Mouse (Mus musculus) cerebellum, adult 18-20 months (tissue): ENCODE data around the gene Ssr1.

Experiments used
- DNase-seq, 2 experiments: peaks; one replicate each; pipeline ENCODE4 v3.0.0; 2021

Ssr1 gene

GRCm38 (mm10) chr13:37993704-37994404 lies at the start of gene Ssr1:
Ssr1 (minus strand) TSS chr13:37994217.
- peak; percentile 97 to 99 for DNase-seq

- DNase-seq = peak; percentile 3 to 18
Observed at GRCm38 (mm10) chr13:38037811-38038210, 43.8 kb upstream of the Ssr1 start.

DNA sequence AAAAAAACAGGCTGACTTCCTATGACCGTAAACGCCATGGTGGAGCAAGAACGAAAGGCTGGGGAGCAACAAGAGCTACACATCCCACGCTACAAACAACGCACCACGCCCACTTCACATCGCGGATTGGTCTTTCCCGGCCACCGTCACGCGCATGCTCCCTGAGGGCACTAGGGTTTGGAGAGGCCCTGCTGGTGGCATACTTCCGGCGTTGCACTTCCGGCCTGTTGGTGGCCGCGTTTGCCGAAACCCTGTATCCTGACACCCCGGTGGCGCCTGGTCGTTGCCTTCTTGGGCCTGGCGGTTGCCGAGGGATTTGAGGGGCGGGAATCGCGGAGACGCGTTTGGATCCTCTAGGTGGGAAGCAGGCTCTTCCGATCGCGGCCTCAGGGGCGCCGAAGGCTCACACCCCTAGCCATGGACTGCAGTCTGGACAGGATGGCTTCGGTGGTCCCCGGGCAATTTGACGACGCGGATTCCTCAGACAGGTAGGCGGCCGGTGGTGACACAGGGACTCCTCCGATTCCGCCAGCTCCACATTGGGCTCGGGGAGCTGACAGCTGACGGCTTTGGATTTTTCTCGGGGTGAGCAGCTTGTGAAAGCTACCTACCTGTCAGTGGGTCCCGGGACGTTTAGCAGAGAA lies 43.1 kb upstream of the Ssr1 start, which contains the start of gene Cage1:
Gene Cage1, minus strand, starts transcription at position 26 of the 644 bp plus-strand sequence.
- DNase-seq = peak; percentile 94 to 99

- DNase-seq = peak; percentile 2 to 24
Observed at GRCm38 (mm10) chr13:38036343-38037043, 42.5 kb upstream of the Ssr1 start, which contains the start of gene Riok1. Riok1 (plus strand) TSS chr13:38036995.

- DNase-seq = no peak
Observed at GRCm38 (mm10) chr13:38028407-38028806, 34.4 kb upstream of the Ssr1 start.

GRCm38 (mm10) chr13:38027618-38028248 lies 33.7 kb upstream of the Ssr1 start:
- DNase-seq = no peak

- DNase-seq = no peak
Observed at GRCm38 (mm10) chr13:38025874-38026273, 31.9 kb upstream of the Ssr1 start.

DNA sequence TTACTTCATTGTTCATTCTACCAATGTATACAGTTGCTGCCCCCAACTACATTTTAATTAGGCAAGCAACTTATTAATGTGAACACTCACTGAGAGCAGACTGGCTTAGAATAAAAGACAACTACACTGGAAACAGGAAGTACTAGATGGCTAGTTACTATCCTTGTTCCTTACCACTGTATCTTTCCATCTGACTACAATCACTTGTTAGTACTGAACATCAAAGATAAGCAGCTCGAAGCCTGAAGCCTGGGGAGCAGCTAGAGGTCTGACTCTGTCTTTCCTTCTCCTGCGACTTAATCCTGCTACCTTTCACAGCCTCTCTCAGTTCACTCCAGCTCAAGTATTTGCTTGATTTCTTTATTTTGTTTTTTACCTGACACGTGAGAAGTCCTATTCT lies 24.8 kb upstream of the Ssr1 start:
- no peak for DNase-seq

DNA sequence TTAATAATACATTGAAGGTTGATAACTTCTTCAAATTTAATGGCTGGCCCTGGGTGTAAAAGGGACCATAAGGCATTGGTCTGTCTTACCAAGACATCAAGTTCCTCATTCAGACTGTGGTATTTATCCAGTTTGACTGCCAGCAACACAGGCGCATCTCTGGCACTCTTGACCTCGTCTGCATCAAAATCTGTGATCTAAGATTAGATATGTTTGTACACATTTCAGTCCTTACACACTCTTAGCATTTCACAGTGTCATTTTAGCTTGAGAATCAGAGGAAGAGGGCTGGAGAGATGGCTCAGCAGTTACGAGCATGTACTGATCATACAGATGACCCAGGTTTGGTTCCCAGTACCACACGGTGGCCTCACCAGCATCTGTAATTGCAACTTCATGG lies 21.6 kb upstream of the Ssr1 start:
- no peak for DNase-seq

GRCm38 (mm10) chr13:38012436-38012835 lies 18.4 kb upstream of the Ssr1 start:
- DNase-seq = no peak

- no peak for DNase-seq
Observed at GRCm38 (mm10) chr13:38010444-38010910, 16.5 kb upstream of the Ssr1 start.

- DNase-seq = no peak
Observed at GRCm38 (mm10) chr13:38009721-38010408, 15.8 kb upstream of the Ssr1 start.

DNA sequence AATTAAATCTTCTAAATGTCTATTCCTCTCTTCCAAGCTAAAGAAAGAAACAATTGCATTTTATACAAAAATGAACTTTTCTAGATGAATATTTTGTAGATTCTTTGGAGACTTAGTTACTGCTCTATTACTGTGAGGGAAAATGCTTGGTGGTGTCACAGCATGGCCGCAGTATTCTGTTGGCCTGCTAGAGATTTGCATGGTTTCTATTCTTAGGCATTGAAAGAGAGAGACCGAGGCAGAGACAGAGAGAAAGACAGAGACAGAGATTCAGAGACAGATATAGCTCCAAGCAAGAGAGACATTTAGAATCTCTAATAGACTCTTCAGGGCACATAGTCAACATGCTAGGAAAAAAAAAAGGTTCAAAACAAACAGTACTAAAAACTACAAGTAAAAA lies 14.0 kb upstream of the Ssr1 start:
- no peak for DNase-seq

- DNase-seq = no peak
Observed at GRCm38 (mm10) chr13:38002461-38002860, 8.4 kb upstream of the Ssr1 start.

DNA sequence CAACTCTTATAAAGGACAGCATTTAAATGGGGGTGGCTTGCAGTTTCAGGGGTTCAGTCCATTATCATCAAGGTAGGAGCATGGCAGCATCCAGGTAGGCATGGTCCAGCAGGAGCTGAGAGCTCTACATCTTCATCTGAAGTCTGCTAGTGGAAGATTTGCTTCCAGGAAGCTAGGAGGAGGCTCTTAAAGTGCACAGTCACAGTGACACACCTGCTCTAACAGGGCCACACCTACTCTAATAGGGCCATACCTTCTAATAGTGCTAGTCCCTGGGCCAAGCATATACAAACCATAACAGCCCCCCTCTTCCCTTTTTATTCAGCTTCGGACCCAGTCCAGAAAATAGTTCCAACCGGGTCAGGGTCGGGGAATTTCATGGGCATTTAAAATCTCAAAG lies 5.7 kb upstream of the Ssr1 start:
- DNase-seq = no peak

DNA sequence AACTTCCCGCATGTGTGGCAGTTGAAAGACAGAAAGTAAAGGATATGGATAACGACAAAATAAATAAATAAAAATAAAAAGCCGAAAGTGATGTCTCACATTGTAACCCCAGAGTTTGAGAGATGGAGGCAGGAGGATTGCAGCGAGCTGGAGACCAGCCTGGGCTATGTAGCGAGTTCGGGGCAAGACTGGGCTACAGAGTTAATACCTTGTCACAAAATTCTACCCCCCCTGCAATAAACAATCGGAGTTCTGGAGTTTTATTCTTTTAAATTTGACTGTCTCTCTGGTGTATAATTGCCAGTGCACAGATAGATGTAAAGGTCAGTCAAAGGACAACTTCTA lies 360 bp upstream of the Ssr1 start:
- DNase-seq = no peak

DNA sequence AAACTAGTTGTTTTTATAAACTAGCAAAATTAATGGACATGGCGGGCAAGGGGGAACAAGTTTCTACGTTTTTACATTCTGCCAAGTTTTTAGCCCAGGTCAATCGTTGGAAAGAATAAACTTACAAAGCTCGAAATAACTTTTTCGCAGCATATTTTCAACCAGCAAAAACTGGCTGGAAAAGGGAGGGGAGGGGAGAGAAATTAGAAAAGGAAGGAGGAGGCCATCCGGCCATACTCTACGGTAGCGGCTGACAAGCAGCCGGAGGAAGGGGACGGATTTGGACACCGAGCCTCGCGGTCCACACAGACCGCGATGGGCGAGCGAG lies 677 bp downstream of the Ssr1 start:
- DNase-seq = no peak

DNA sequence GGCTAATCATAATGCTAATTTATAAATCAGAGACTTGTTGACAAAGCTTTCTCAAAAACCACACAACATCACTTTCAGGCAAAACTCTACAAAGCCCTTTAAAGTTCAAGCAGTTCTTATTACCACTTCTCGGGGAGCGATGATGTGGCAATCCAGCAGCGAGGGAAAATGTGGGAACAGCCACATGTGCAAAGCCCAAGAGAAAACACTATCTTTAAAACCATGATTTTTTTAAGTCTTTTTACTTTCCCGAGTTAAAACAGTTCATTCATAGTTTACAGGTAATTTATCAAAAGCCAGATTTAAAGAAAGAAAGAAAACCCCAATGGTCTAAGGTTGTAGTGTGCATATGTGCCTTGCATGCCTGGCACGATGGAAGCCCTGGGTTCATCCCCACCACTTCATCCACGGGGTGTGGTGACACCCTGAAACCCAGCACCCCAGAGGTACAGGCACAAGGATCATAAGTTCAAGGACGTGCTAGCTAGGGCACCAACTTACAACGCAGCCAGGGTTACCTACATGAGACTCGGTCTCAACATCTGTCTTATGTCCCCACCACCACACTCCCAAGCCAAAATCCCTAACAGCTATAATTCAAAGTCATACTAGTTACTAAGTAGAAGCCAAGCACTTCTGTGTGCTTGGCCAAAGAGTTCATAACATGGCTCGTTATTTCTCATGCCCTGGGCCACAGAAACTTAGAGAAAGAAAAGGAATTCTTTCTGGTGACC lies 1.2 kb downstream of the Ssr1 start:
- DNase-seq = no peak

DNA sequence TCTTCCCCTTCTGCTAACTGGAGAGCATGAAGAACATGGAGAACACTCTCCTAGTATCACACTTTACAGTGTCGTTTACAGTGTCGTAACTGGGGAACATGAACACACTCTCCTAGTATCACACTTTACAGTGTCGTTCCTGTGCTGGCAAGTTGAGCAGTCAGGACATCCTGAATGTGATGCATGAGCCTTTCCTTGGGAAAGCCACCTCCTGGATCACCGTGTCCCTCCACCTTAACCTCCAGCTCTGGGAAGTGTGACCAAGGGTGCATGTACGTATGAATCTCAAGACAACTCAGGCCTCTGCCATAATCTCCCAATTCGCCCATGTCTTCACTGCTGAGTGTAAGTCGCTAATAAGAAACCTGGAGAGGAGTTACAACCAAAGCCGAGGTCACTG lies 4.3 kb downstream of the Ssr1 start:
- no peak for DNase-seq

DNA sequence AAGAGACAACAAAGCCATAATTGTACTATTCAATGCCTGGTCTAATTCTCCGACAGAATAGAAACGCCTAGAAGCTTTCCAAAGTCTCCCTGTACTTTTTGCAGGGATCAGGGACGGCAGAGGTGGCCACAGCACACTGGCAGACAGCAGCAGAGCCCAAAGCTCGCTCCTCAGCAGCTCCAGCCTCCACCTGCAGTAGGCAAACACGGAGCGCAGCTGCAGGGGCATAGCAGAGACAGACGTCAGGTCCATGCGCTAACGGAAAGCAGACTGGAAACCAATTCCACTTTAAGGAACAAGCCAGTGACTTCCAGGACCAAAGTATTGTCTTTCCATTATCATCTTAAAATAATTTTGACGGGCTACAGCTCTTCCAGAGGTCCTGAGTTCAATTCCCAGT lies 7.9 kb downstream of the Ssr1 start:
- no peak for DNase-seq

DNA sequence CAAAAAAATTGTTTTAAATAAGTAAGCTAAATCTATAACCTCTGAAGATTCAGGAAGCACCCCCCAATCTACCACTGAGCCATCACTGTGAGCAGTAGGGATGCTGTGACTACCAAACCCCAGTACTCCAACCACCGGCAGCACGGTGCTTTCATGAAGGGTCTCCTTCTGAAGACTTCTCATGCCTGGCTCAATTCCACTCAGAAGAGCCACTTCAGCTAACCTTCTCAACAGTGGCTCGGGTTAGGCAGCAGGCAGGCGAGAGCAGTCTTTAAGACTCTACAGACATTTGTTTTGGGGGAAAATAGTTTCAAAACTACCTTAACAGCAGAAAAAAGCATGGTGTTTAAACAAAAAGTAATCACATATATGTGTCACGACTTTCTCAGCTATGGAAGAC lies 13.0 kb downstream of the Ssr1 start:
- DNase-seq = no peak

- no peak for DNase-seq
Observed at GRCm38 (mm10) chr13:37980346-37980745, 13.7 kb downstream of the Ssr1 start.
